Mouse (Mus musculus): ENCODE data around the gene Ddx23.

Gene Ddx23

DNA sequence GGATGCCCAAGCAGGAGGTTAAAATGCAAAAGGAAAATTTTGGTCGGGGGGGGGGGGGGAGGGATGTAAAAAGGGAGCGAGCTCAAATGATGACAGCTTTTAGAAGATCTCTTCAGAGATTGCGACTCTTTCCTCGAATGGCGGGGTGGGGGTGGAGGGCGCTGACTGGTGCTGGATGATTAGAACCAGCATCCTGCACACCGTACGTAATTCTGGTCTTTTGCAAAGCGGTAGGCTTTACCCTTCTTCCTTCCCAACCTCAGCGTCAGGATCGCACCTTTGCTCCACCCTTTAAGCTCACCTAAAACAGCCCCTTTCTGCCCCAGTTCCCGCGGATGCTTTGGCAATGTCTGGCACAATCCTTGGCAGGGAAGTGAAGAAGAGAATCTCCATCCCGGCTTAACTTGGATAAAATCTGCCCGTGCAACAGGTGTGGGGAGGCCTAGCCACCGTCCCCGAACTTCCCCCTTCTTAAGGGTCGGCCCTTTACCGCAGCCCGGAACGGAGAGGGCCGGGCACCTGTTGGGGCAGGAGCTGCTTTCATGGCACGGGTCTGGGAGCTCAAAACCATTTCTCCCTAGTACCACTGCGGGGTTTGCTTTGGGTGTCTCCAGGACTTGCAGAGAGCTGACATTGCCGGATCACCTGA, 28.7 kb downstream of the Ddx23 start:
- DNase-seq (ENCODE audit: low spot score in 2 of 2) = no peak

- DNase-seq (ENCODE audit: low spot score in 2 of 2) = no peak
Observed at GRCm38 (mm10) chr15:98632921-98633320, 29.8 kb downstream of the Ddx23 start.

- DNase-seq (ENCODE audit: low spot score in 2 of 2) = no peak
Observed at GRCm38 (mm10) chr15:98632107-98632744, 30.5 kb downstream of the Ddx23 start.

DNA sequence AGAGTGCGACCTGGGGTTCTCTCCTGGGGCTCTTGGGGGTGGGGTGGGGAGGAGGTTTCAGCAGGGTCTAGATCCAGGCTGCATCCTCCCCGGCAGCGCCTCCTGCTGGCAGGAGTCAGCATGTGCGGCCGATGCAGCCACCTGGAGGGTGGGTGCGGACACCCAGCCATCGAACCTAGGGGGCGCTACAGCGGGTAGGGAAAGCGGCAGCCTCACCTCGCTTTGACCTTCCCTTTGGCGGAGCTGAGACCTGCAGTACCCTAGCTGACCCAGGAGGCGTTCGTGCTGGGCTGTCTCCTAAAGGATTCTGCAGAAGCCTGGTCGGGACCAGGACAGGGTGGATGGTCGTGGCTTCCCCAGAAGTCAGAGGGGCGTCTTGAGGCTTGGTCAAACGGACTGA, 31.2 kb downstream of the Ddx23 start:
- DNase-seq (ENCODE audit: low spot score in 2 of 2) = peak; percentile 24 to 34

DNA sequence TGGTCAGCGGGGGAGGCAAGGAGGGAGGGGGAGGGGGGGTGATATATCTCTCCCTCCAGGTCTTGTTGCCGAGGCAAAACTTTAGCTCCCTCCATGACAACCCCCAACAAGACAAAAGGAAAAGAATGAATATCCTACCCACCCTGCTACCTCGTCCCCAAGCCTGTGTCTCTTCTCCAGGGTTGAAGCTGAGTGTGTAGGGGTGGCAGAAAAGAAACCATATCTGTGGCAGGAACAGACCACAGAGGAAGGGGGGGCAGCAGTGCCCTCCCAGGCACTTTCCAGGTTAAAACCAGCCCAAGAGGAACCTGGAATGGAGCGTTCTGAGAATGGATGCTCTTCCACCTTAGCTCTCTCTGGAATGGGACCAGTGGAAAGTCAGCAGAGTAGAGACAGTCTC, 32.2 kb downstream of the Ddx23 start, which contains the start of gene Cacnb3:
Gene Cacnb3, plus strand, starts transcription at position 301 of the 400 bp plus-strand sequence.
- DNase-seq (ENCODE audit: low spot score in 2 of 2) = no peak

- no peak for DNase-seq (ENCODE audit: low spot score in 2 of 2)
Observed at GRCm38 (mm10) chr15:98629464-98629863, 33.2 kb downstream of the Ddx23 start.

GRCm38 (mm10) chr15:98628589-98629254, 34.0 kb downstream of the Ddx23 start:
- DNase-seq (ENCODE audit: low spot score in 2 of 2) = no peak

GRCm38 (mm10) chr15:98626487-98627212, 36.0 kb downstream of the Ddx23 start:
- no peak for DNase-seq (ENCODE audit: low spot score in 2 of 2)

DNA sequence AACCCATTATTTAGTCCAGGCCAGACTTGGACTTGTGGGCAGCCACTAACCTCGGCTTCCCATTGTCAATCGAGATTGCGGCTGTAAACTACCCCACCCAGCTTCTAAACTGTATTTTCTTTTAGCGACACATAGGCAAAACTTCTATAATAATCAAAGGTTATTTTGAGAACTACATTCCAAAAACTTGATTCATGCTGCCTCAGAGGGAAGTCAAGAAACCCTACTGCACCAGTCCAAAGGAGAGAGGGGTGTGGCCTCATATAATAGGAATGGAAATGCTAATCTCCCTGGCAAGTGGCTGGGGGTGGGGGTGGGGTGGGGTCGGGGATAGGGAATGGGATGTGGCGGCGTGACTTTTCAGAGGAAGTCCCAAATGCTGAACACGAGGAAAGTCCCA, 36.6 kb downstream of the Ddx23 start:
- DNase-seq (ENCODE audit: low spot score in 2 of 2) = no peak

DNA sequence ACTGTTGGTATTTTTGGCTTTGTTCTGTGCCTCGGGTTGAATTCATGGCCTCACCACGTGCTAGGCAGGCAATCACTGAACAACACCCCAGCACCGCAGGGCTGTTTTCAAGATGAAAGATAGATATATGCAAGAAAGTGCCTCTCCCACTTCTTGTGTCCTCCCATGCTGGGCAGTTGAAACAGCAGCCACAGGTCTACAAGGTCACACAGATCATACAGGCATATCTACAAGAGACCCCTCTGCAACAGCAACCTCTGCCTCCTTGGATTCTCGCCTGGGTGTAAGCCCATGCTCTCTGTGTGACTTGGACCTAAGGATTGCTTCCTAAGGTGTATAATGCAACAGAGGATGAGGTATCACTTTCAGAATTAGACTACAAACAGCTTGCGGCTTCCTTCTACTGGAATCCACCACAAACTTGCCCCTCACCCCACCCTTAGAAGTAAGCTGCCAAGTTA, 39.3 kb downstream of the Ddx23 start:
- no peak for DNase-seq (ENCODE audit: low spot score in 2 of 2)

DNA sequence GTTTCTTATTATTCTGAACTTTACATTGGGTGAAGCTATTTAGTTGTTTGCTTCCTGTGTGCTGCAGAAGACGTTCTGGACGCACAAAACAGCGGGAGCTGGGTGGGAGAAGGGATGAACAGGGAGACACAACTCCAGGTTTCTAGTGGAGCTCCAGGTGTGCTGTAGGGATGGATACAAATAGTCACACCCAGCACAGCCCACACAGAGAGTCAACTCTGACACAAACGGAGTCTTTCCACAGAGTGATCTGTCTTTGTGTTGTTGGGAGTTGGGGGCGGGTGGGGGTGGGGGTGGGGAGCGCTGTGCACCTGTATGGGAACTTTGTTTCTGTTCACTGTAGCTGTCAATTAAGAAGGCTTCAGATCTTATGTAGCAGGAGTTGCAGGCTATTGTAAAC, 40.0 kb downstream of the Ddx23 start:
- no peak for DNase-seq (ENCODE audit: low spot score in 2 of 2)

- DNase-seq (ENCODE audit: low spot score in 2 of 2) = no peak
Observed at GRCm38 (mm10) chr15:98622199-98622598, 40.5 kb downstream of the Ddx23 start.

GRCm38 (mm10) chr15:98617176-98617537, 45.5 kb downstream of the Ddx23 start:
- DNase-seq (ENCODE audit: low spot score in 2 of 2) = peak; percentile 20 to 54

GRCm38 (mm10) chr15:98616362-98617175, 46.1 kb downstream of the Ddx23 start:
- DNase-seq (ENCODE audit: low spot score in 2 of 2) = no peak

DNA sequence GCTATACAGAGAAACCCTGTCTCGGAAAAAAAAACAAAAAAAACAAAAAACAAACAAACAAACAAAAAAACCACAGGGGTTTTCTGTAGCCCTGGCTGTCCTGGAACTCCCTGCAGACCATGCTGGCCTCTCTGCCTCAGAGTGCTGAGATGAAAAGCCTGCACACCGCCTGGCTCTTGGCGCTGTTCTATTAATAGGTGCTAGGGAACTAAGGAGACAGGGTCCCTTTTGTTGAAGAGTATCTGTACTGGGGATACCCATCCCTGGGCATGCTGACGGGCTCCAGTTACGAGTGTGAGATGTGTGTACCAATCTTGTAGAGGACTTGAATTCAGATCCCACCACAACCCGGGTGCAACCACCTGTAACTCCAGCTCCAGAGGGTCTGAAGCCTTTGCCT, 46.9 kb downstream of the Ddx23 start:
- DNase-seq (ENCODE audit: low spot score in 2 of 2) = no peak

DNA sequence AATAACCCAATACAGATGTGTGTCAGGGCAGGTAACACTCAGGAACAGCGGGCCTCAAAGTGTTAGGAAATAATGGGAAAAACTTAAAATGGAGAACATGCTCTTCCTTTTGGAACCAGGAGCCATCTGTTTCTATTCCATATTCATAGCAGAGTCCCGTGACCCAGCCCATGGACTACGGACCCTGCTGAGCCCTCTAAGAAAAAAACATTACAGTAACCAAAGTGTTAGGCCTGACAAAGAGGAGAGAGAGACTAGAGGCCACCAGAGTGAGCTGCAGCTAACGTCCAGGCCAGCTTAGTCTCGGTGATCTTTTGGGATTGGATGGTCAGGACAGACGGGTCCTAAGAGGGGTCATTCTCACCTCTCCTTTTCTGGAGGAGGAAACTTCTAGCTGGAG, 47.7 kb downstream of the Ddx23 start:
- DNase-seq (ENCODE audit: low spot score in 2 of 2) = no peak

- no peak for DNase-seq (ENCODE audit: low spot score in 2 of 2)
Observed at GRCm38 (mm10) chr15:98614551-98614950, 48.1 kb downstream of the Ddx23 start.

GRCm38 (mm10) chr15:98612229-98612628, 50.5 kb downstream of the Ddx23 start:
- no peak for DNase-seq (ENCODE audit: low spot score in 2 of 2)

GRCm38 (mm10) chr15:98610131-98610633, 52.5 kb downstream of the Ddx23 start:
- peak in 1 of 2 experiments; percentile 34 for DNase-seq (ENCODE audit: low spot score in 2 of 2)

DNA sequence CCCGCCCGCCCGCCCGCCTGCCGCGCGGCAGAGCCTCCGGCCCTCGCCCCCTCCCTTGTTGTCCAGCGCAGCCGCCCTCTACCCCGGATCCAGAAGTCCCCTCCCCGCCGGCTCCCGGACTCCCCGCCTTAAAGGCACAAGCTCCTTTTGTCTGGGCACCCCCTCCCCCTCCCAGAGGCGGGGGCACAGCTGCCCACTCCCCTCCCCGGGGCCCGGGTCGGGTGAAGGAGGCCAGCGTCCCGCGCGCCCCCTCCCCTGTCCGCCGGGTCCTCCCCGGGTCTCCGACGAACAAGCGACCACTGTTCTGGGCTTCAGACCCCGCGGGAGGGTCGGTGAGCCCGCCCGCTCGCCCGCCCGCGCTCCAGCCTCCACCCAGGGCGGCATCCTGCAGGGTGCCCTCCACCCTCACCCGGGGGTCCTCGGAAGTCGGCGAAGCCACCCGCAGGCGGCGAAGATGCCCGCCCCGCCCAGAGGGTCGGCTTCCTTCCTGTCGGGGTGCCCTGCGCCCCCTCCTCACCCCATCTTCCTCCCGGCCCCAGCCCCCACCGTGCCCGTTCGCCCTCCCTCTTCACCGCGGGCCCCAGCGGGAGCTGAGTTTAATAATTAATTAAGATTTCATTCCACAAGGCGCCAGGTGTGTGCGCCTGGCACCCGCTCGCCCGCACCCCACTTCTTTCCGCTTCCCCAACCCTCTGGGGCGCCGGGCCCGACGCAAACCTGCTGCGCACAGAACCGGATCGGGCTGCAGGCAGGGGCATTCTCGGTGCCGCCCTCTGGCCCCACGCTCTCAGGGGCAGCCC, 53.2 kb downstream of the Ddx23 start, which contains the start of gene Adcy6:
Gene Adcy6, minus strand, starts transcription at position 746 of the 800 bp plus-strand sequence.
- peak in 1 of 2 experiments; percentile 39 for DNase-seq (ENCODE audit: low spot score in 2 of 2)
